Mouse (Mus musculus) thymus, postnatal 14 days (tissue): ENCODE data around the gene Spry1.

Experiments
- DNase-seq: peaks from one replicate; pipeline ENCODE4 v3.0.0; 2021

Gene Spry1

DNA sequence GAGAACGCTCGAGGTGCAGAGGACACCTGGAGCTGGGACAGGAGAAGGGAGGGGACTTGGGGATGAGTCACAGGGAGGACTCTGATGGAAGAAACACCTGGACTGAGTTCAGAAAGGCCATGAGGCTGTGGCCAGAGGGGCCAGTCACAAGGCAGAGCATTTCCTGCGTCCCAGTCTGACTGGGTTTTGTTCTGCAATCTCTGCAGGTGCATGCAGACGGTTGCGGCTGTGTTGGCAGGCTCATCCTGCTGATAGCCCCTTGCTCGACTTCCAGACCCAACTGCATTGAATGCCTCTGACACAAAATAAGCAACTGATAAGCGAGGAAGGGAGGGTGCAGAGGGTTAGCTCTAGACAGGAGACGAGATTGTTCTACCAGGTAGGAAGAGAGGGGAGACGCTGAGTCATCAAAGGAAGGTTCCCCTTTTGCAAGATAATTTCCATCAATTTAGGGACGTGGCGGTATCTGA lies 35.3 kb downstream of the Spry1 start:
- DNase-seq, result peak; percentile 31

DNA sequence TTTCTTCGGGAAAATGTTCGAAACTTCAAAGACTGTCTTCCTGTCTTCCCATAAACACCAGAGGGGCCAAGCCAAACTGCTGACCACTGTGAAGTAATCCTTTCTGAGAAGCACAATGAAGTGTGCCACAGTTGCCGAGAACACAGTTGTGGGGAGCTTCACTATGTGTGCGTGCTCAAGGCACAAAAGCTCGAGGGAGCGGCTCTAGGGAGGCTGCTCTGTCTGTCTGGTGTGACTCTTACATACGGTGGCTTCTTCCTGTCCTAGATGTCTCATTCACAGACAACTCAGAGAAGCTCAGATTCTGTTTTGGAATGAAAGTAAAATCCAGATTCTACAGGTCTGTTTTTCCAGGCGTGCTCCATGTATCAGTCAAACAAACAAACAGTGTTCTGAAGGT lies 36.5 kb downstream of the Spry1 start:
- no peak for DNase-seq

DNA sequence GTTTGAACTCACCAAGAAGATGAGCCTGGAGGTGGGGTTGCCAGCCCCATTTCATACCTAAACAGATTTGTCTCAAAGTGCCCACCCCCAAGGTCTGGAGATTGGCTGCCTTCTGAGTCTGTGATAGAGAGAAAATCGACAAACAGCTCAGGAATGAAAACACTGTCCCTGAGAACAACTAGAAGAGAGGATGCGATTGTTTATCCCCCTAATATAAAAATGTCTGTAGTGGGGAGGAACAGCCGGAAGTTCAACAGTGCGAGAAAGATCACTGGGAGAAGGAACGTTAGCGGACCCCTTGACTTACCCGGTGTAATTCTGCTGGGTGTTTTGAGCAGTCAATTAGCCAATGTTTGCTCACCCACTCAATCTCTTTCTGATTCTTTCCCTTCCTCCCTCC lies 46.5 kb downstream of the Spry1 start:
- no peak for DNase-seq

DNA sequence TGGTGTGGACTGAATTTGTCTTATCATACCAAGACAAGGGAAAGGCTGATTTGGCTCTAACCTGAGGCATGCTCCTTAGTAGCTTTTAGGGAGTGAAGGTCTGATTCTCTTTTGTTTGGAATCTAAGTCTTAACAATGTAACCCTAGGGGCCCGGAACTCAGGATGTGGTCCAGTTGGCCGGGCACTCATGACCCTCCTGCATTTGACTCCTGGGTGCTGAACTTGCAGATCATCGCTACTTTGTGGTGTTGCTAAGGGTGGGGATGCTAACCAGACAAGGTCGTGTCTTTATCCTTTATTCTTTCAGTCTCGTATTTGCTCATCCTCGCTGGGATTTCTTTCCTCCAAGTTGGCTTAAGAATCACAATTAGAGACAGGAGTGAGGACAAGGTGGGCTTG lies 47.0 kb downstream of the Spry1 start:
- no peak for DNase-seq

DNA sequence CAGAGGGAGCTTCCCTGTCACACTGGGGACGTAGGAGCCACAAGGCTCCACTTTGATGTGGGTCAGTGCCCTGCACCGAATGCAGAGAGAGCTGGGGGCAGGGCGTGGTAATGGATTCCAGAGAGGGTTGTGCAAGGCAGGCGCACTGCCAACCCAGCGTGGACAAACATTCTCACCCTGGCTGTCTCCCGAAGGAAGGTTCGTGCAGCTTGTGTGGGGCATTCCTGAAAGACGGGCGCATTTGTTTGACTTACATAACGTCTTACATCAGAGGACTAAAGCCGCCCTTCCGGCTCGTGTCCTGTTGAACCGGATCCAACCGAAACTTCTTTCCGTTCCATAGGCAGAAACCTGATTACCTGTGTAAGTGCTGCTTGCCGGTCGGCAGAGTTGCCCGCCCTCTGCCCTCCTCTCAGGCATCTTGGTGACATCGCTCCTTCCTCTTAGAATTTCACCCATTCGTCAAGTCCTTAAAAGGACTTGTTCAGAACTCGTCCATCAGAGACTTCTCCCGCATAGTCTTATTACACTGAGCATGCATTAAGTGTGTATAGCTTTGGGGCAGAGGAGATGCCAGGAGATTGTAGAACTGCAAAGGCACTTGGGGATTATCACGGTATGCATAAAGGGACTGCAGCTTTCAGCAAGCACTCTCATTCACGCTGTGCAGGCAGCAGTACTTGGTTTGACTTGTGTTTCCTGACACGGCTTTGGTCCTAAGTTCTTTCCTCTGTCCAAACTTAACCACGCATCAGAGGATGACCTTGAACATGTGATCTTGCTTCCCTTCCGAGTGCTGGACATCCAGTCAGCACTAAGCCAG lies 47.6 kb downstream of the Spry1 start:
- DNase-seq, result peak; percentile 34

DNA sequence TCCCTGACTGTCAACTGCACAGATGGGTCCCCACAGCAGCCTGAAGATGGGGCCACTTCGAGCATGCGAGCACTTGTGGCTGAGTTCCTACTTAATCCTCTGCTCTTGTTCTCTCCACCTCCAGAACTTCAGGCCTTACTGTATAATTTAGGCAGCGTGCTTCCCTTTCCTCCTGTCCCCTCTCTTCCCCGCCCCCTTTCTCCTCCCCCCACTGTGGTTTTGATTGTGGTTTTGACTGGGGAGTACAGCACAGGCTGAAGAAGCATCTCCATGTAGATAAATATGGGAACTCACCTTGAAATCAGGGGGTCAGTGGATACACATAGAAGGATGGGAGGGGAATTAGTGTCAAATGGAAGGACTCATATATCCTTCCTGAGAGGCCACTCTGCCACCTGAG lies 53.2 kb downstream of the Spry1 start:
- no peak for DNase-seq

DNA sequence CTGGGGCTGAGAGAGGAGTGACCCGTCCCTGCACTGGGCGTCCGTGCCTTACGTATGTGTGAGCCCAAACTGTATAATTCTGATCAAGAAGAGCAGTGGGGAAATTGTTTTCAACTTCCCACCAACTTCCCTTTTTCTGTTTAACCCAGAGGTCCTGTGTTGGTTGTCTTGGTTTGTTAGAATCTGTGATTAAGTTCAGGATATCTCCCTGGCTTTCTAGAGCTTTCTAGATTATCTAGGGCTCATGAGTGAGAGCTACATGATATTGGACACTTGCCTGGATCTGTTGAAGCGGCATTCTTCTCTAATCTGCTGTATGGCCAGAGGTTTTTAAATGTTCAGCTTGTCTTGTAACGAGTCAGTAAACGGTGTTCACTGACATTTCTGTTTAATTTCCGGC lies 53.8 kb downstream of the Spry1 start:
- no peak for DNase-seq
